In the genomic region with DNA sequence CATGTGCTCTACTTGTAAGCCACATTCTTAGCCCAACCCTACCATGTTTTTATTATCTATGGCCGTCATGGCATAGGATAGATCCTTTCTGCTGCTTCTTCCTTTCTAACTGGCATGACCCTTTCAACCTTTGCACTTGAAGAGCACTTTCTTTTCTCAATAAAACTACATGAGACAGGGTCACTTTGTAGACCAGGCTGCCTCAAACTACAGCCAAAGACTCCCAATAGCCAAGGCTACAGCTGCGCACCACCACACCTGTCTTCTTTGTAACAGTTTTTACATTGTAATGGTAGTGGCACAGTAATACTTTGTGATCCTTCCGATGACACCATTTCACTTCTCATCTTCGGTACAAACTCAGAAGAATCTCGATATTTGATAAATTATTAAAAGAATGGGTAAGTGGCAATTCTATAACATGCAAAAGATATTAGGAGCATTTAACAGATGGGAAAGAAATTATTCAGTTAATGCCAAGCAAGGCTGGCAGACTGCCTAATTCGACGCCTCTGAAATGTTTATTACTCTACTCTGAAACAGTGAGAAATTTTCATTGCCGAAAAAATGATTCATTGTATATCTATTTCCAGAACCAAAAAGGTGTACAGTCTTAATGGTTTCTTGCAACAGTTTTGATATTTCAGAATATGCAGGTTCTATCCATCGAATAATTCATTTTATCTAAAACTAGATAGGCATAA, we compare ENCODE assay signal across 21 mouse cellular contexts.
DNase-seq lines count a peak whose midpoint lies in the region; ATAC-seq and TF ChIP-seq lines count a peak whose summit lies in the region.
"Had no signal": no experiment of that assay in that cellular context is flagged by ENCODE, and none has a peak within 500 bp of the region (broad histone marks: within the 10 kb centered on the region; RNA-seq: fewer than 3 reads in every experiment).

No protein-coding gene starts in this region.

- no peaks in the 10 kb centered on the region for H3K4me1 ChIP-seq in heart, embryonic 11.5 days (ENCODE audit: control insufficient read depth, insufficient read depth, low read length)
- no peaks in the 10 kb centered on the region for H3K4me1 ChIP-seq in midbrain, postnatal 0 days (ENCODE audit: insufficient read depth, low read length)
- H3K4me1 ChIP-seq: embryonic facial prominence, embryonic 15.5 days; forebrain, embryonic 10.5 days; hindbrain, embryonic 13.5 days had no signal

- no peak overlapping the region for H3K4me2 ChIP-seq in heart, embryonic 11.5 days
- H3K4me2 ChIP-seq in midbrain, postnatal 0 days (ENCODE audit: low read depth, low read length, poor library complexity, severe bottlenecking): no peak overlapping the region
- H3K4me2 ChIP-seq: embryonic facial prominence, embryonic 15.5 days; hindbrain, embryonic 13.5 days had no signal

- H3K9ac ChIP-seq in heart, embryonic 11.5 days (ENCODE audit: low read depth, low read length): no peak overlapping the region
- H3K9ac ChIP-seq in midbrain, postnatal 0 days (replicated peaks; ENCODE audit: low read length, poor library complexity, severe bottlenecking): no peak overlapping the region
- H3K9ac ChIP-seq: embryonic facial prominence, embryonic 15.5 days; hindbrain, embryonic 13.5 days had no signal

- DNase-seq in cerebellum, postnatal 14 days: peak; percentile 2 to 7
- DNase-seq in cerebellum, adult 9-11 months: no peak
- peak; percentile 11 for DNase-seq in layer of hippocampus, adult 11-12 months (ENCODE audit: low spot score)
- DNase-seq in layer of hippocampus, adult 9-10 months (ENCODE audit: low spot score): no peak
- peak; percentile 53 for DNase-seq in brain, embryonic 14.5 days (ENCODE audit: low read depth)
- peak; percentile 19 for DNase-seq in right cerebral cortex, postnatal 14 days
- DNase-seq in midbrain, postnatal 0 days (ENCODE audit: low spot score): no peak
- DNase-seq: adrenal gland, postnatal 10 days; B cell, adult 2 months; cerebellum, adult 18-20 months; embryo, embryonic 11 days; gastrocnemius, postnatal 36 days; heart, adult 11 months; heart, postnatal 10 days; heart, postnatal 4 days had no signal

- H3K27me3 ChIP-seq in heart, embryonic 11.5 days (ENCODE audit: control insufficient read depth, insufficient read depth, low read length): no peaks in the 10 kb centered on the region
- H3K27me3 ChIP-seq in midbrain, postnatal 0 days (ENCODE audit: insufficient read depth, low read length): no peaks in the 10 kb centered on the region
- H3K27me3 ChIP-seq: embryonic facial prominence, embryonic 15.5 days; hindbrain, embryonic 13.5 days had no signal

- WGBS in heart, embryonic 11.5 days (ENCODE audit: insufficient replicate concordance): 85% methylated on average over 9 of the region's 9 CpGs
- 92% methylated on average over 9 of the region's 9 CpGs for WGBS in midbrain, postnatal 0 days

- no peak overlapping the region for H3K27ac ChIP-seq in heart, embryonic 11.5 days (ENCODE audit: low read depth, low read length)
- no peak overlapping the region for H3K27ac ChIP-seq in midbrain, postnatal 0 days (ENCODE audit: low read depth, low read length)
- H3K27ac ChIP-seq: embryonic facial prominence, embryonic 15.5 days; forebrain, embryonic 10.5 days; hindbrain, embryonic 13.5 days had no signal

- no peaks in the 10 kb centered on the region for H3K9me3 ChIP-seq in heart, embryonic 11.5 days (replicated peaks; ENCODE audit: control insufficient read depth, low read length)
- H3K9me3 ChIP-seq in midbrain, postnatal 0 days (ENCODE audit: low read length): no peaks in the 10 kb centered on the region
- H3K9me3 ChIP-seq: embryonic facial prominence, embryonic 15.5 days; forebrain, embryonic 10.5 days; hindbrain, embryonic 13.5 days had no signal

- H3K4me3 ChIP-seq in heart, embryonic 11.5 days (ENCODE audit: low read depth, low read length): no peak overlapping the region
- H3K4me3 ChIP-seq in midbrain, postnatal 0 days (ENCODE audit: low read depth, low read length): no peak overlapping the region
- H3K4me3 ChIP-seq: embryonic facial prominence, embryonic 15.5 days; erythroblast, embryonic 14.5 days; forebrain, embryonic 10.5 days; hindbrain, embryonic 13.5 days had no signal

- no peaks in the 10 kb centered on the region for H3K36me3 ChIP-seq in heart, embryonic 11.5 days (ENCODE audit: control insufficient read depth, insufficient read depth, low read length)
- no peaks in the 10 kb centered on the region for H3K36me3 ChIP-seq in midbrain, postnatal 0 days (ENCODE audit: insufficient read depth, low read length)
- H3K36me3 ChIP-seq: embryonic facial prominence, embryonic 15.5 days; forebrain, embryonic 10.5 days; hindbrain, embryonic 13.5 days had no signal

- no peak for ATAC-seq in heart, embryonic 11.5 days (replicated peaks; ENCODE audit: insufficient number of reproducible peaks, low FRiP score, low TSS enrichment)
- ATAC-seq in midbrain, postnatal 0 days (ENCODE audit: low FRiP score): no peak
- ATAC-seq: CD4-positive, CD25-positive, alpha-beta regulatory T cell, adult 4 months had no signal

- no peak for TF ChIP-seq CTCF in brain, embryonic 14.5 days (IDR thresholded peaks at IDR 0.05; ENCODE audit: borderline replicate concordance, extremely low read depth, insufficient read depth, insufficient read length)
- no peak for TF ChIP-seq CTCF in midbrain, postnatal 0 days (IDR thresholded peaks at IDR 0.05)

- no peak for TF ChIP-seq POLR2A in brain, embryonic 14.5 days (IDR thresholded peaks at IDR 0.05; ENCODE audit: borderline replicate concordance, extremely low read depth, insufficient read depth, insufficient read length, poor library complexity, severe bottlenecking)

Comparison
In these comparisons a context has a peak if more than half of its experiments do, and no peak if none do; other contexts are left out.
1. DNase-seq: peak in cerebellum, postnatal 14 days (2 of 2), layer of hippocampus, adult 11-12 months (single experiment), brain, embryonic 14.5 days (single experiment) and right cerebral cortex, postnatal 14 days (single experiment); none in cerebellum, adult 9-11 months (single experiment), layer of hippocampus, adult 9-10 months (single experiment) and midbrain, postnatal 0 days (single experiment).